In genomic region chr8:87861718-87862117, GRCm38 (mm10) we compare ENCODE assay signal across 10 mouse cellular contexts.
DNase-seq lines count a peak whose midpoint lies in the region; ATAC-seq lines count a peak whose summit lies in the region.
"Had no signal": no experiment of that assay in that cellular context is flagged by ENCODE, and none has a peak within 500 bp of the region (broad histone marks: within the 10 kb centered on the region; RNA-seq: fewer than 3 reads in every experiment).

No protein-coding gene starts in this region.

- no peak overlapping the region for H3K4me3 ChIP-seq in lung, embryonic 15.5 days
- no peak overlapping the region for H3K4me3 ChIP-seq in kidney, embryonic 14.5 days (ENCODE audit: low read length)
- H3K4me3 ChIP-seq in neural tube, embryonic 12.5 days = no peak overlapping the region
- H3K4me3 ChIP-seq: myocyte had no signal

- no peaks in the 10 kb centered on the region for H3K27me3 ChIP-seq in lung, embryonic 15.5 days
- no peaks in the 10 kb centered on the region for H3K27me3 ChIP-seq in kidney, embryonic 14.5 days (ENCODE audit: control insufficient read depth, insufficient read depth, low read length)
- no peaks in the 10 kb centered on the region for H3K27me3 ChIP-seq in neural tube, embryonic 12.5 days (replicated peaks)

- no peaks in the 10 kb centered on the region for H3K36me3 ChIP-seq in lung, embryonic 15.5 days
- 0 out of 2 replicates have a peak, but pooled peaks cover 7% of the 10 kb centered on the region for H3K36me3 ChIP-seq in kidney, embryonic 14.5 days (ENCODE audit: control insufficient read depth, insufficient read depth, low read length)
- peaks cover 8% of the 10 kb centered on the region; the same call in 1 of the 2 replicates for H3K36me3 ChIP-seq in neural tube, embryonic 12.5 days

- H3K9ac ChIP-seq in lung, embryonic 15.5 days = no peak overlapping the region
- H3K9ac ChIP-seq in kidney, embryonic 14.5 days (ENCODE audit: low read depth, low read length) = no peak overlapping the region
- H3K9ac ChIP-seq in neural tube, embryonic 12.5 days = peak overlapping the region; percentile 22; the same call in 1 of the 2 replicates

- 0 out of 2 replicates have a peak, but pooled peaks have one; percentile 5 for ATAC-seq in lung, embryonic 15.5 days (ENCODE audit: borderline replicate concordance, extremely low read depth, low FRiP score, low TSS enrichment)
- peak; percentile 69 for ATAC-seq in kidney, embryonic 14.5 days (ENCODE audit: low FRiP score, low TSS enrichment)
- ATAC-seq in neural tube, embryonic 12.5 days (ENCODE audit: low FRiP score, low read depth) = no peak

- no peaks in the 10 kb centered on the region for H3K9me3 ChIP-seq in lung, embryonic 15.5 days
- no peaks in the 10 kb centered on the region for H3K9me3 ChIP-seq in kidney, embryonic 14.5 days (ENCODE audit: control insufficient read depth, low read length)
- no peaks in the 10 kb centered on the region for H3K9me3 ChIP-seq in neural tube, embryonic 12.5 days

- peaks cover 26% of the 10 kb centered on the region for H3K4me1 ChIP-seq in lung, embryonic 15.5 days
- H3K4me1 ChIP-seq in kidney, embryonic 14.5 days (ENCODE audit: control insufficient read depth, insufficient read depth, low read length) = peaks cover 22% of the 10 kb centered on the region
- peaks cover 40% of the 10 kb centered on the region for H3K4me1 ChIP-seq in neural tube, embryonic 12.5 days

- DNase-seq in lung, postnatal 25 days (ENCODE audit: low spot score) = no peak
- peak; percentile 59 for DNase-seq in forelimb bud, embryonic 11.5 days (ENCODE audit: low read depth, low spot score)
- no peak for DNase-seq in right cerebral cortex, adult 2 months (ENCODE audit: low spot score in 2 of 2)
- DNase-seq in cerebellum, postnatal 10 days = no peak
- DNase-seq in right cerebral cortex, postnatal 25 days = no peak
- DNase-seq: spleen, adult 18-20 months had no signal

- 32% methylated on average over 5 of the region's 5 CpGs for WGBS in lung, embryonic 15.5 days
- 15% methylated on average over 5 of the region's 5 CpGs for WGBS in kidney, embryonic 14.5 days
- 16% methylated on average over 5 of the region's 5 CpGs for WGBS in neural tube, embryonic 12.5 days

- H3K4me2 ChIP-seq in lung, embryonic 15.5 days = no peak overlapping the region
- H3K4me2 ChIP-seq in kidney, embryonic 14.5 days (replicated peaks; ENCODE audit: low read depth, low read length) = no peak overlapping the region
- H3K4me2 ChIP-seq in neural tube, embryonic 12.5 days (replicated peaks) = 0 out of 2 replicates have a peak overlapping the region, but pooled peaks have one; percentile 12

- H3K27ac ChIP-seq in lung, embryonic 15.5 days = peak overlapping the region; percentile 65
- peak overlapping the region; percentile 69 for H3K27ac ChIP-seq in kidney, embryonic 14.5 days (ENCODE audit: low read depth, low read length)
- no peak overlapping the region for H3K27ac ChIP-seq in neural tube, embryonic 12.5 days
